Mouse (Mus musculus): ENCODE measurements around the gene Slf2.

GRCm38 (mm10) chr19:44922521-44922920 is 8.4 kb upstream of the Slf2 start:
- TF ChIP-seq CTCF (IDR thresholded peaks at IDR 0.05; ENCODE audit: low read depth, low read length): no peak
- TF ChIP-seq POLR2A (IDR thresholded peaks at IDR 0.05; ENCODE audit: extremely low read depth, insufficient read depth, low read length): no peak
